Mouse (Mus musculus) myocyte (in vitro differentiated cells): Measurements from ENCODE around the gene Exd1. TPM values are rescaled to one million over a fixed set of nuclear protein-coding genes. Genes with fewer than 3 reads are reported as not detected.

ENCODE experiments used
- H3K27me3 ChIP-seq: one replicate; pipeline ENCODE4 v1.6.1; 2011; ENCODE audit not compliant: control insufficient read depth, insufficient read depth, insufficient read length
- H3K36me3 ChIP-seq: one replicate; pipeline ENCODE4 v1.6.1; 2011; ENCODE audit not compliant: control insufficient read depth, insufficient read depth
- H3K4me2 ChIP-seq: one replicate; pipeline ENCODE4 v1.6.1; 2011; ENCODE audit warnings: low read depth, control low read depth
- H3K4me3 ChIP-seq: one replicate; pipeline ENCODE4 v1.5.1; 2011; ENCODE audit warnings: mild to moderate bottlenecking, control low read depth, moderate library complexity
- H3K79me2 ChIP-seq: one replicate; pipeline ENCODE4 v1.6.1; 2011; ENCODE audit not compliant: control insufficient read depth, insufficient read depth
- H3ac ChIP-seq: one replicate; pipeline ENCODE4 v1.6.1; 2011; ENCODE audit not compliant: control insufficient read depth, insufficient read length
- CEBPB ChIP-seq: IDR thresholded peaks from 2 replicates; pipeline ENCODE4 v1.6.1; 2011; ENCODE audit warnings: mild to moderate bottlenecking, moderate library complexity; ENCODE audit not compliant: poor library complexity, insufficient read depth, severe bottlenecking
- E2F4 ChIP-seq: IDR thresholded peaks from one replicate; pipeline ENCODE4 v1.6.1; 2011; ENCODE audit warnings: mild to moderate bottlenecking, control low read depth, moderate library complexity; ENCODE audit not compliant: insufficient read depth
- MAX ChIP-seq: IDR thresholded peaks from one replicate; pipeline ENCODE4 v1.6.1; 2011; ENCODE audit warnings: low read depth, mild to moderate bottlenecking, control low read depth
- MYOD1 ChIP-seq, 3 experiments: IDR thresholded peaks; one replicate each; pipeline ENCODE4 v1.6.1; 2011; ENCODE audit warnings: control low read depth in 2 of 3, low read depth in 2 of 3, mild to moderate bottlenecking in 2 of 3, moderate library complexity in 1 of 3; ENCODE audit not compliant: insufficient read length in 2 of 3, control insufficient read depth in 1 of 3
- MYOG ChIP-seq, 3 experiments: IDR thresholded peaks; one replicate each; pipeline ENCODE4 v1.6.1; 2011; ENCODE audit warnings: control low read depth in 2 of 3, low read depth in 2 of 3, mild to moderate bottlenecking in 2 of 3; ENCODE audit not compliant: insufficient read length in 2 of 3, control insufficient read depth in 1 of 3, insufficient read depth in 1 of 3
- POLR2A ChIP-seq: IDR thresholded peaks from one replicate; pipeline ENCODE4 v1.6.1; 2011; ENCODE audit warnings: low read depth, mild to moderate bottlenecking, control low read depth, moderate library complexity; ENCODE audit not compliant: insufficient read length
- POLR2AphosphoS2 ChIP-seq: IDR thresholded peaks from one replicate; pipeline ENCODE4 v1.6.1; 2011; ENCODE audit warnings: low read depth, control low read depth; ENCODE audit not compliant: insufficient read length
- REST ChIP-seq: IDR thresholded peaks from one replicate; pipeline ENCODE4 v1.6.1; 2011; ENCODE audit warnings: mild to moderate bottlenecking, control low read depth, moderate library complexity; ENCODE audit not compliant: insufficient read depth, insufficient read length
- SRF ChIP-seq: IDR thresholded peaks from one replicate; pipeline ENCODE4 v1.6.1; 2011; ENCODE audit warnings: low read depth; ENCODE audit not compliant: control insufficient read depth, insufficient read length
- TCF12 ChIP-seq: IDR thresholded peaks from one replicate; pipeline ENCODE4 v1.6.1; 2011; ENCODE audit warnings: mild to moderate bottlenecking, control low read depth; ENCODE audit not compliant: poor library complexity, insufficient read depth, severe bottlenecking
- TCF3 ChIP-seq: IDR thresholded peaks from one replicate; pipeline ENCODE4 v1.6.1; 2011; ENCODE audit warnings: low read depth, control low read depth; ENCODE audit not compliant: insufficient read length
- USF1 ChIP-seq: IDR thresholded peaks from one replicate; pipeline ENCODE4 v1.6.1; 2011; ENCODE audit warnings: low read depth, mild to moderate bottlenecking, control low read depth, moderate library complexity
- polyA plus RNA-seq: library from polyadenylated mRNA; unstranded; fragments of >200 nt; fragmentation: generic; extraction: Trizol; gene quantifications from one replicate; pipeline ENCODE4 v1.2.1, GENCODE M21; 2012; ENCODE audit warnings: missing spikeins

Exd1 gene
- polyA plus RNA-seq, 1 experiment = 0.23 TPM

GRCm38 (mm10) chr2:119525422-119525821, 22.0 kb downstream of the Exd1 start:
- TF ChIP-seq MYOD1 (IDR thresholded peaks at IDR 0.05; ENCODE audit: control insufficient read depth in 1 of 3, insufficient read length in 2 of 3, low read depth in 2 of 3) (no peak), TCF3 (no peak), TCF12 (no peak)
- Histone ChIP-seq H3K4me3 (no peak overlapping the region), H3K79me2 (no peaks in the 10 kb centered on the region), H3K27me3 (no peaks in the 10 kb centered on the region), H3K4me2 (no peak overlapping the region), H3K36me3 (no peaks in the 10 kb centered on the region), H3ac (no peak overlapping the region)

GRCm38 (mm10) chr2:119523836-119524235, 23.6 kb downstream of the Exd1 start:
- Histone ChIP-seq H3K4me2 (peak overlapping the region; percentile 12), H3K27me3 (no peaks in the 10 kb centered on the region), H3K4me3 (no peak overlapping the region), H3K79me2 (no peaks in the 10 kb centered on the region), H3ac (no peak overlapping the region), H3K36me3 (no peaks in the 10 kb centered on the region)
- TF ChIP-seq E2F4 = no peak

DNA sequence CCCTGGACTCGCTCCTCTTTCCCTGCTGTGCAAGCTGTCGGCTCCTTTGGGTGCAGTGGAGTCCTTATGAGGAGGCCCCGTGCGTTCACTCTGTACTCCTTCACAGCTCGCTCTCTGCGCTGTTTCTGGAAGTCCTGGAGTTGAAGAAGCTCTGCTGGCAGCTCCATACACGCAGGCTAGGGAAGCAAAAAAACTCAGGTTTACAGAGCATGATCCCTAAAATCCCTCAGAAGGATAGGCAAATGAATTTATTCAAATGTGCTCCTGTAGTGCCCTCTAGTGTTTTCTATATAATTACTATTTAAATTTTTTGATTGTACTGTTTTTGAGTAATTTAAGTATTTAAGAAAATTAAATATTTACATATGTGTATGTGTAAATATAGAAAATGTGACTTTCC, 26.9 kb downstream of the Exd1 start:
- TF ChIP-seq MYOG (IDR thresholded peaks at IDR 0.05; ENCODE audit: control insufficient read depth in 1 of 3, insufficient read depth in 1 of 3, insufficient read length in 2 of 3, low read depth in 2 of 3) (no peak), USF1 (no peak), MAX (no peak), MYOD1 (IDR thresholded peaks at IDR 0.05; ENCODE audit: control insufficient read depth in 1 of 3, insufficient read length in 2 of 3, low read depth in 2 of 3) (no peak), POLR2A (no peak)
- Histone ChIP-seq H3K4me2 (no peak overlapping the region), H3K36me3 (no peaks in the 10 kb centered on the region), H3K27me3 (no peaks in the 10 kb centered on the region), H3K4me3 (no peak overlapping the region), H3ac (no peak overlapping the region), H3K79me2 (no peaks in the 10 kb centered on the region)

GRCm38 (mm10) chr2:119516811-119517210, 30.6 kb downstream of the Exd1 start:
- Histone ChIP-seq H3K4me3 (no peak overlapping the region), H3K79me2 (no peaks in the 10 kb centered on the region), H3K27me3 (no peaks in the 10 kb centered on the region), H3ac (no peak overlapping the region), H3K4me2 (no peak overlapping the region), H3K36me3 (no peaks in the 10 kb centered on the region)
- TF ChIP-seq MYOG (IDR thresholded peaks at IDR 0.05; ENCODE audit: control insufficient read depth in 1 of 3, insufficient read depth in 1 of 3, insufficient read length in 2 of 3, low read depth in 2 of 3) = no peak
- TF ChIP-seq MAX = no peak
- TF ChIP-seq E2F4 = no peak
- no peak for TF ChIP-seq TCF12

- Histone ChIP-seq H3K27me3 (no peaks in the 10 kb centered on the region), H3K4me3 (no peak overlapping the region), H3ac (no peak overlapping the region), H3K36me3 (no peaks in the 10 kb centered on the region), H3K79me2 (no peaks in the 10 kb centered on the region), H3K4me2 (no peak overlapping the region)
- TF ChIP-seq MYOG (IDR thresholded peaks at IDR 0.05; ENCODE audit: control insufficient read depth in 1 of 3, insufficient read depth in 1 of 3, insufficient read length in 2 of 3, low read depth in 2 of 3) (no peak), MAX (no peak), POLR2A (no peak), E2F4 (no peak), SRF (no peak), TCF12 (no peak), USF1 (no peak), MYOD1 (IDR thresholded peaks at IDR 0.05; ENCODE audit: control insufficient read depth in 1 of 3, insufficient read length in 2 of 3, low read depth in 2 of 3) (no peak), CEBPB (no peak), POLR2AphosphoS2 (no peak), TCF3 (no peak), REST (no peak)
These were observed 33.4 kb downstream of the Exd1 start for GRCm38 (mm10) chr2:119514026-119514522.

- TF ChIP-seq TCF12 = no peak
- no peak for TF ChIP-seq TCF3
- TF ChIP-seq E2F4 = no peak
- TF ChIP-seq REST = no peak
- TF ChIP-seq POLR2AphosphoS2 = no peak
- no peak for TF ChIP-seq POLR2A
- no peak for TF ChIP-seq USF1
- no peak for TF ChIP-seq CEBPB
- TF ChIP-seq MYOD1 (IDR thresholded peaks at IDR 0.05; ENCODE audit: control insufficient read depth in 1 of 3, insufficient read length in 2 of 3, low read depth in 2 of 3) = no peak
- no peak for TF ChIP-seq MYOG (IDR thresholded peaks at IDR 0.05; ENCODE audit: control insufficient read depth in 1 of 3, insufficient read depth in 1 of 3, insufficient read length in 2 of 3, low read depth in 2 of 3)
- TF ChIP-seq MAX = no peak
- no peak for TF ChIP-seq SRF
- H3K79me2 ChIP-seq = no peaks in the 10 kb centered on the region
- no peaks in the 10 kb centered on the region for H3K27me3 ChIP-seq
These were observed 35.1 kb downstream of the Exd1 start for GRCm38 (mm10) chr2:119512292-119512691.

More at GRCm38 (mm10) chr2:119512292-119512691, 35.1 kb downstream of the Exd1 start:
- no peaks in the 10 kb centered on the region for H3K36me3 ChIP-seq
- H3ac ChIP-seq = no peak overlapping the region
- H3K4me3 ChIP-seq = no peak overlapping the region
- H3K4me2 ChIP-seq = no peak overlapping the region
